Comparison of ENCODE assay signal across 15 mouse cellular contexts in genomic region chr12:105112321-105112988, GRCm38 (mm10). TPM values are rescaled to one million over a fixed set of nuclear protein-coding genes. Genes with fewer than 3 reads are reported as not detected.
DNase-seq lines count a peak whose midpoint lies in the region; ATAC-seq and TF ChIP-seq lines count a peak whose summit lies in the region.
"Had no signal": no experiment of that assay in that cellular context is flagged by ENCODE, and none has a peak within 500 bp of the region (broad histone marks: within the 10 kb centered on the region; RNA-seq: fewer than 3 reads in every experiment).

No protein-coding gene starts in this region.

- no peaks in the 10 kb centered on the region for H3K9me3 ChIP-seq in forebrain, postnatal 0 days (ENCODE audit: low read length)
- H3K9me3 ChIP-seq in forebrain, embryonic 12.5 days, result no peaks in the 10 kb centered on the region
- no peaks in the 10 kb centered on the region for H3K9me3 ChIP-seq in limb, embryonic 14.5 days (ENCODE audit: control insufficient read depth, low read length)
- H3K9me3 ChIP-seq in stomach, postnatal 0 days (ENCODE audit: control insufficient read depth, low read length), result no peaks in the 10 kb centered on the region

- no peak for TF ChIP-seq POLR2A in limb, embryonic 14.5 days (IDR thresholded peaks at IDR 0.05; ENCODE audit: borderline replicate concordance, extremely low read depth, insufficient read depth, insufficient read length)

- WGBS in forebrain, postnatal 0 days, result 36% methylated on average over 13 of the region's 13 CpGs
- 69% methylated on average over 13 of the region's 13 CpGs for WGBS in forebrain, embryonic 12.5 days
- WGBS in limb, embryonic 14.5 days, result 30% methylated on average over 13 of the region's 13 CpGs
- 43% methylated on average over 13 of the region's 13 CpGs for WGBS in stomach, postnatal 0 days

- no peaks in the 10 kb centered on the region for H3K27me3 ChIP-seq in forebrain, postnatal 0 days (ENCODE audit: insufficient read depth, low read length)
- no peaks in the 10 kb centered on the region; the same call in 1 of the 2 replicates for H3K27me3 ChIP-seq in forebrain, embryonic 12.5 days
- no peaks in the 10 kb centered on the region for H3K27me3 ChIP-seq in limb, embryonic 14.5 days (ENCODE audit: control insufficient read depth, insufficient read depth, low read length)
- no peaks in the 10 kb centered on the region for H3K27me3 ChIP-seq in stomach, postnatal 0 days (ENCODE audit: control insufficient read depth, insufficient read depth, low read length)

- no peaks in the 10 kb centered on the region for H3K4me1 ChIP-seq in forebrain, postnatal 0 days (ENCODE audit: insufficient read depth)
- peaks cover 3% of the 10 kb centered on the region for H3K4me1 ChIP-seq in forebrain, embryonic 12.5 days
- peaks cover 17% of the 10 kb centered on the region for H3K4me1 ChIP-seq in limb, embryonic 14.5 days (ENCODE audit: control insufficient read depth, insufficient read depth, low read length)
- 0 out of 2 replicates have a peak, but pooled peaks cover 3% of the 10 kb centered on the region for H3K4me1 ChIP-seq in stomach, postnatal 0 days (replicated peaks; ENCODE audit: control insufficient read depth, insufficient read depth)

- no peak overlapping the region for H3K27ac ChIP-seq in forebrain, postnatal 0 days (ENCODE audit: low read depth, low read length)
- no peak overlapping the region for H3K27ac ChIP-seq in forebrain, embryonic 12.5 days
- peak overlapping the region; percentile 20; the same call in 1 of the 2 replicates for H3K27ac ChIP-seq in limb, embryonic 14.5 days (replicated peaks; ENCODE audit: low read depth, low read length)
- no peak overlapping the region for H3K27ac ChIP-seq in stomach, postnatal 0 days (replicated peaks)

- DNase-seq in forebrain, postnatal 0 days, result peak; percentile 35
- DNase-seq in testis, postnatal 10 days (ENCODE audit: low spot score), result peak; percentile 59
- DNase-seq in testis, postnatal 14 days (ENCODE audit: low spot score), result no peak
- peak; percentile 40 for DNase-seq in limb, embryonic 14.5 days (ENCODE audit: low spot score)
- DNase-seq in stomach, postnatal 0 days (ENCODE audit: low spot score), result no peak
- no peak for DNase-seq in frontal cortex, adult 2 months (ENCODE audit: extremely low spot score in 1 of 2, low spot score in 1 of 2)
- no peak for DNase-seq in right cerebral cortex, adult 18-20 months
- DNase-seq: cerebellum, postnatal 36 days; kidney, adult 9 months; liver had no signal

- H3K4me2 ChIP-seq in forebrain, postnatal 0 days (ENCODE audit: low read depth), result no peak overlapping the region
- no peak overlapping the region for H3K4me2 ChIP-seq in forebrain, embryonic 12.5 days
- H3K4me2 ChIP-seq in limb, embryonic 14.5 days (replicated peaks; ENCODE audit: low read depth, low read length, severe bottlenecking), result peak overlapping the region; percentile 16; the same call in 1 of the 2 replicates
- 0 out of 2 replicates have a peak overlapping the region, but pooled peaks have one; percentile 3 for H3K4me2 ChIP-seq in stomach, postnatal 0 days (replicated peaks; ENCODE audit: low read depth)

- TF ChIP-seq EP300 in stomach, postnatal 0 days (optimal IDR thresholded peaks at IDR 0.05), result no peak

- no peak overlapping the region for H3K9ac ChIP-seq in forebrain, postnatal 0 days
- no peak overlapping the region for H3K9ac ChIP-seq in forebrain, embryonic 12.5 days
- no peak overlapping the region for H3K9ac ChIP-seq in limb, embryonic 14.5 days (ENCODE audit: low read depth, low read length, severe bottlenecking)
- no peak overlapping the region for H3K9ac ChIP-seq in stomach, postnatal 0 days (ENCODE audit: low read length)

- TF ChIP-seq CTCF in forebrain, postnatal 0 days (IDR thresholded peaks at IDR 0.05; ENCODE audit: low read depth), result no peak
- TF ChIP-seq CTCF in stomach, postnatal 0 days (IDR thresholded peaks at IDR 0.05; ENCODE audit: low read depth), result no peak

- no peak for ATAC-seq in forebrain, postnatal 0 days
- ATAC-seq in forebrain, embryonic 12.5 days (ENCODE audit: low FRiP score), result no peak
- ATAC-seq in limb, embryonic 14.5 days (ENCODE audit: low FRiP score, low read depth), result no peak
- no peak for ATAC-seq in stomach, postnatal 0 days (ENCODE audit: low FRiP score, low TSS enrichment)
- ATAC-seq: CD4-positive, CD25-positive, alpha-beta regulatory T cell, adult 4 months; forebrain, embryonic 16.5 days had no signal

- no peak overlapping the region for H3K4me3 ChIP-seq in forebrain, postnatal 0 days (ENCODE audit: low read depth, low read length)
- H3K4me3 ChIP-seq in forebrain, embryonic 12.5 days (replicated peaks), result no peak overlapping the region
- H3K4me3 ChIP-seq in limb, embryonic 14.5 days (replicated peaks; ENCODE audit: low read length), result no peak overlapping the region
- H3K4me3 ChIP-seq in stomach, postnatal 0 days (ENCODE audit: low read depth, low read length), result no peak overlapping the region
- H3K4me3 ChIP-seq: megakaryocyte, embryonic 14.5 days had no signal

- no peaks in the 10 kb centered on the region for H3K36me3 ChIP-seq in forebrain, postnatal 0 days (ENCODE audit: insufficient read depth)
- H3K36me3 ChIP-seq in forebrain, embryonic 12.5 days (replicated peaks), result no peaks in the 10 kb centered on the region
- no peaks in the 10 kb centered on the region for H3K36me3 ChIP-seq in limb, embryonic 14.5 days (ENCODE audit: control insufficient read depth, insufficient read depth, low read length)
- H3K36me3 ChIP-seq in stomach, postnatal 0 days (ENCODE audit: control insufficient read depth, insufficient read depth, low read length), result no peaks in the 10 kb centered on the region

RNA-seq across cellular contexts. Expression of gene Tcl1b2, which starts 33.4 kb away (rescaled TPM):
- total RNA-seq in forebrain, postnatal 0 days (2014; rRNA removed), result not detected in 2 replicates
- not detected in 2 replicates for polyA plus RNA-seq in forebrain, postnatal 0 days (2015; fragmentation: Nextera tagmentation; extraction: Ambion mirVana)
- not detected in 2 replicates for polyA plus RNA-seq in forebrain, embryonic 12.5 days (2016; fragmentation: Nextera tagmentation; extraction: Ambion mirVana)
- polyA plus RNA-seq in limb, embryonic 14.5 days (2012; rRNA removed), result 0.05 and 0.17 TPM in 2 replicates
- polyA plus RNA-seq in limb, embryonic 14.5 days (2014; fragmentation: Nextera tagmentation; extraction: Ambion mirVana), result not detected in 2 replicates
- polyA plus RNA-seq in stomach, postnatal 0 days (2015; fragmentation: Nextera tagmentation; extraction: Ambion mirVana), result not detected in 2 replicates
- polyA plus RNA-seq in frontal cortex, adult 2 months (2012; rRNA removed), result not detected in 2 replicates
- polyA plus RNA-seq: CD4-positive, CD25-positive, alpha-beta regulatory T cell, adult 4 months; forebrain, embryonic 16.5 days; heart, embryonic 14.5 days had no signal

RNA-seq across cellular contexts. Expression of gene Tcl1b1, which starts 47.0 kb away (rescaled TPM):
- not detected in 2 replicates for total RNA-seq in forebrain, postnatal 0 days (2014; rRNA removed)
- not detected in 2 replicates for polyA plus RNA-seq in forebrain, postnatal 0 days (2015; fragmentation: Nextera tagmentation; extraction: Ambion mirVana)
- polyA plus RNA-seq in forebrain, embryonic 12.5 days (2016; fragmentation: Nextera tagmentation; extraction: Ambion mirVana), result not detected in 2 replicates
- not detected in 2 replicates for polyA plus RNA-seq in limb, embryonic 14.5 days (2012; rRNA removed)
- not detected in 2 replicates for polyA plus RNA-seq in limb, embryonic 14.5 days (2014; fragmentation: Nextera tagmentation; extraction: Ambion mirVana)
- not detected in 2 replicates for polyA plus RNA-seq in stomach, postnatal 0 days (2015; fragmentation: Nextera tagmentation; extraction: Ambion mirVana)
- not detected in 2 replicates for polyA plus RNA-seq in frontal cortex, adult 2 months (2012; rRNA removed)
- polyA plus RNA-seq: CD4-positive, CD25-positive, alpha-beta regulatory T cell, adult 4 months; forebrain, embryonic 16.5 days; heart, embryonic 14.5 days had no signal

Comparison
In these comparisons a context has a peak if more than half of its experiments do, and no peak if none do; other contexts are left out.
1. DNase-seq: peak in forebrain, postnatal 0 days (single experiment), testis, postnatal 10 days (single experiment) and limb, embryonic 14.5 days (single experiment); none in testis, postnatal 14 days (single experiment), stomach, postnatal 0 days (single experiment), frontal cortex, adult 2 months (0 of 2) and right cerebral cortex, adult 18-20 months (single experiment).
2. H3K4me2 ChIP-seq: peak in limb, embryonic 14.5 days (single experiment) and stomach, postnatal 0 days (single experiment); none in forebrain, postnatal 0 days (single experiment) and forebrain, embryonic 12.5 days (single experiment).